Mouse (Mus musculus) midbrain, embryonic 13.5 days (tissue): Measurements from ENCODE around the gene Nol9. TPM values are rescaled to one million over a fixed set of nuclear protein-coding genes. Genes with fewer than 3 reads are reported as not detected.

Experiments used
- ATAC-seq: fragments of 200-750 bp; cut with Nextera tagmentation; 2 replicates; pipeline ENCODE4 v1.8.0; 2017; ENCODE audit warnings: mild to moderate bottlenecking, moderate TSS enrichment, moderate library complexity
- H3K27ac ChIP-seq: fragments of 300-500 bp; sonication (generic); 2 replicates; pipeline ENCODE4 v1.5.1; 2015; ENCODE audit warnings: inconsistent platforms, mild to moderate bottlenecking, moderate library complexity
- H3K27me3 ChIP-seq: fragments of 300-500 bp; sonication (generic); 2 replicates; pipeline ENCODE4 v1.6.1; 2015; ENCODE audit warnings: mild to moderate bottlenecking, inconsistent platforms
- H3K36me3 ChIP-seq: fragments of 300-500 bp; sonication (generic); 2 replicates; pipeline ENCODE4 v1.6.1; 2015; ENCODE audit warnings: mild to moderate bottlenecking, inconsistent platforms
- H3K4me1 ChIP-seq: fragments of 300-500 bp; sonication (generic); replicated peaks from 2 replicates; pipeline ENCODE4 v1.6.1; 2015; ENCODE audit warnings: inconsistent platforms
- H3K4me2 ChIP-seq: fragments of 300-500 bp; sonication (generic); replicated peaks from 2 replicates; pipeline ENCODE4 v1.6.1; 2015; ENCODE audit warnings: moderate library complexity, mild to moderate bottlenecking, inconsistent platforms
- H3K4me3 ChIP-seq: fragments of 300-500 bp; sonication (generic); replicated peaks from 2 replicates; pipeline ENCODE4 v1.5.1; 2015; ENCODE audit warnings: mild to moderate bottlenecking, inconsistent platforms
- H3K9ac ChIP-seq: fragments of 300-500 bp; sonication (generic); replicated peaks from 2 replicates; pipeline ENCODE4 v1.6.1; 2015; ENCODE audit warnings: mild to moderate bottlenecking, inconsistent platforms
- H3K9me3 ChIP-seq: fragments of 300-500 bp; sonication (generic); 2 replicates; pipeline ENCODE4 v1.6.1; 2016; ENCODE audit warnings: mild to moderate bottlenecking, inconsistent platforms
- WGBS: fragments of 180-500 bp; shearing (Covaris S2); methylation state at CpG from one replicate; pipeline ENCODE4 v1.1.7; 2015; 5-methylcytosine and 5-hydroxymethylcytosine counted together
- polyA plus RNA-seq: library from polyadenylated mRNA; unstranded; fragments of >200 nt; fragmentation: Nextera tagmentation; extraction: Ambion mirVana; gene quantifications from 2 replicates; pipeline ENCODE4 v1.2.1, GENCODE M21; 2015

Nol9 gene
- polyA plus RNA-seq, 1 experiment from 2014 or later: 26.0 TPM

GRCm38 (mm10) chr4:152002063-152002462 is 37.1 kb upstream of the Nol9 start:
- WGBS: 91% methylated on average over 3 of the region's 3 CpGs

GRCm38 (mm10) chr4:152006137-152006536 is 33.0 kb upstream of the Nol9 start:
- no peak for ATAC-seq
- 83% methylated on average over 6 of the region's 6 CpGs for WGBS

More at GRCm38 (mm10) chr4:152002063-152002462, 37.1 kb upstream of the Nol9 start:
- Histone ChIP-seq H3K9me3 (no peaks in the 10 kb centered on the region), H3K27me3 (peaks cover 13% of the 10 kb centered on the region), H3K4me2 (no peak overlapping the region), H3K4me3 (no peak overlapping the region), H3K9ac (no peak overlapping the region), H3K4me1 (peaks cover 7% of the 10 kb centered on the region), H3K36me3 (no peaks in the 10 kb centered on the region), H3K27ac (no peak overlapping the region)
- ATAC-seq: no peak

GRCm38 (mm10) chr4:152006812-152007211 is 32.3 kb upstream of the Nol9 start:
- Histone ChIP-seq H3K27me3 (peaks cover 49% of the 10 kb centered on the region), H3K36me3 (no peaks in the 10 kb centered on the region), H3K9ac (no peak overlapping the region), H3K4me1 (peaks cover 44% of the 10 kb centered on the region), H3K4me2 (no peak overlapping the region), H3K27ac (no peak overlapping the region), H3K4me3 (no peak overlapping the region), H3K9me3 (no peaks in the 10 kb centered on the region)
- 21% methylated on average over 3 of the region's 3 CpGs for WGBS
- ATAC-seq: no peak

More at GRCm38 (mm10) chr4:152006137-152006536, 33.0 kb upstream of the Nol9 start:
- Histone ChIP-seq H3K4me2 (no peak overlapping the region), H3K27me3 (peaks cover 46% of the 10 kb centered on the region), H3K9ac (no peak overlapping the region), H3K27ac (no peak overlapping the region), H3K4me3 (no peak overlapping the region), H3K9me3 (no peaks in the 10 kb centered on the region), H3K4me1 (peaks cover 39% of the 10 kb centered on the region), H3K36me3 (no peaks in the 10 kb centered on the region)

- peaks cover 44% of the 10 kb centered on the region for H3K4me1 ChIP-seq
- no peak overlapping the region for H3K27ac ChIP-seq
- no peaks in the 10 kb centered on the region for H3K36me3 ChIP-seq
- peak overlapping the region; percentile 100 for H3K4me2 ChIP-seq
- H3K9me3 ChIP-seq: no peaks in the 10 kb centered on the region
- H3K4me3 ChIP-seq: peak overlapping the region; percentile 62
- ATAC-seq: no peak
- H3K9ac ChIP-seq: peak overlapping the region; percentile 23; the same call in 1 of the 2 replicates
- WGBS: 5% methylated on average over 8 of the region's 8 CpGs
- peaks cover 49% of the 10 kb centered on the region for H3K27me3 ChIP-seq
Measured at GRCm38 (mm10) chr4:152007481-152008147, 31.5 kb upstream of the Nol9 start.

GRCm38 (mm10) chr4:152008148-152008500 is 31.0 kb upstream of the Nol9 start:
- peaks cover 49% of the 10 kb centered on the region for H3K27me3 ChIP-seq
- H3K9ac ChIP-seq: peak overlapping the region; percentile 68
- H3K4me2 ChIP-seq: peak overlapping the region; percentile 100
- H3K36me3 ChIP-seq: no peaks in the 10 kb centered on the region
- H3K9me3 ChIP-seq: no peaks in the 10 kb centered on the region
- H3K4me3 ChIP-seq: peak overlapping the region; percentile 62
- peaks cover 44% of the 10 kb centered on the region for H3K4me1 ChIP-seq
- no peak overlapping the region for H3K27ac ChIP-seq
- 0 out of 2 replicates have a peak, but pooled peaks have one; percentile 24 for ATAC-seq
- WGBS: under 1% methylated on average over 14 of the region's 14 CpGs

GRCm38 (mm10) chr4:152008622-152009075 is 30.5 kb upstream of the Nol9 start, which contains the start of gene Klhl21:
Klhl21 (plus strand) TSS chr4:152008803.
- under 1% methylated on average over 45 of the region's 45 CpGs for WGBS
- peaks cover 44% of the 10 kb centered on the region for H3K4me1 ChIP-seq
- H3K27ac ChIP-seq: peak within 1 kb of the TSS; percentile 54
- peak within 1 kb of the TSS; percentile 68 for H3K9ac ChIP-seq
- H3K9me3 ChIP-seq: no peaks in the 10 kb centered on the region
- H3K27me3 ChIP-seq: peaks cover 49% of the 10 kb centered on the region
- H3K36me3 ChIP-seq: no peaks in the 10 kb centered on the region; the same call in 1 of the 2 replicates
- peak; percentile 83 for ATAC-seq
- H3K4me2 ChIP-seq: peak within 1 kb of the TSS; percentile 100
- peak within 1 kb of the TSS; percentile 62 for H3K4me3 ChIP-seq

GRCm38 (mm10) chr4:152009076-152010051 is 29.8 kb upstream of the Nol9 start:
- H3K9ac ChIP-seq: peak overlapping the region; percentile 68
- H3K9me3 ChIP-seq: no peaks in the 10 kb centered on the region
- under 1% methylated on average over 115 of the region's 115 CpGs for WGBS
- ATAC-seq: peak; percentile 82
- peaks cover 49% of the 10 kb centered on the region for H3K27me3 ChIP-seq
- H3K27ac ChIP-seq: peak overlapping the region; percentile 54
- peaks cover 2% of the 10 kb centered on the region; the same call in 1 of the 2 replicates for H3K36me3 ChIP-seq
- H3K4me3 ChIP-seq: peak overlapping the region; percentile 62
- peak overlapping the region; percentile 100 for H3K4me2 ChIP-seq
- peaks cover 44% of the 10 kb centered on the region for H3K4me1 ChIP-seq

GRCm38 (mm10) chr4:152010091-152010706 is 28.9 kb upstream of the Nol9 start:
- H3K27me3 ChIP-seq: peaks cover 49% of the 10 kb centered on the region
- 0 out of 2 replicates have a peak, but pooled peaks have one; percentile 4 for ATAC-seq
- WGBS: 2% methylated on average over 10 of the region's 10 CpGs

GRCm38 (mm10) chr4:152010707-152011134 is 28.4 kb upstream of the Nol9 start:
- Histone ChIP-seq H3K9me3 (no peaks in the 10 kb centered on the region), H3K9ac (peak overlapping the region; percentile 68; the same call in 1 of the 2 replicates), H3K27ac (no peak overlapping the region), H3K36me3 (peaks cover 5% of the 10 kb centered on the region; the same call in 1 of the 2 replicates), H3K4me2 (peak overlapping the region; percentile 100), H3K4me1 (peaks cover 44% of the 10 kb centered on the region), H3K27me3 (peaks cover 45% of the 10 kb centered on the region), H3K4me3 (peak overlapping the region; percentile 62)
- 5% methylated on average over 13 of the region's 13 CpGs for WGBS
- no peak for ATAC-seq

More at GRCm38 (mm10) chr4:152010091-152010706, 28.9 kb upstream of the Nol9 start:
- H3K9me3 ChIP-seq: no peaks in the 10 kb centered on the region
- no peak overlapping the region for H3K27ac ChIP-seq
- peak overlapping the region; percentile 68 for H3K9ac ChIP-seq
- peak overlapping the region; percentile 100 for H3K4me2 ChIP-seq
- H3K36me3 ChIP-seq: peaks cover 3% of the 10 kb centered on the region; the same call in 1 of the 2 replicates
- peaks cover 44% of the 10 kb centered on the region for H3K4me1 ChIP-seq
- peak overlapping the region; percentile 62 for H3K4me3 ChIP-seq

- H3K27ac ChIP-seq: no peak overlapping the region
- H3K36me3 ChIP-seq: peaks cover 6% of the 10 kb centered on the region; the same call in 1 of the 2 replicates
- H3K9me3 ChIP-seq: no peaks in the 10 kb centered on the region
- 69% methylated on average over 8 of the region's 8 CpGs for WGBS
- H3K27me3 ChIP-seq: peaks cover 44% of the 10 kb centered on the region
- peak overlapping the region; percentile 100 for H3K4me2 ChIP-seq
- no peak overlapping the region for H3K9ac ChIP-seq
- peaks cover 44% of the 10 kb centered on the region for H3K4me1 ChIP-seq
- peak overlapping the region; percentile 62; the same call in 1 of the 2 replicates for H3K4me3 ChIP-seq
- ATAC-seq: no peak
Measured at GRCm38 (mm10) chr4:152011171-152011760, 27.9 kb upstream of the Nol9 start.

GRCm38 (mm10) chr4:152012109-152012508 is 27.0 kb upstream of the Nol9 start:
- Histone ChIP-seq H3K27ac (no peak overlapping the region), H3K9me3 (no peaks in the 10 kb centered on the region), H3K27me3 (peaks cover 36% of the 10 kb centered on the region), H3K4me1 (peaks cover 44% of the 10 kb centered on the region), H3K36me3 (peaks cover 6% of the 10 kb centered on the region; the same call in 1 of the 2 replicates), H3K4me2 (no peak overlapping the region), H3K9ac (no peak overlapping the region), H3K4me3 (no peak overlapping the region)
- ATAC-seq: no peak
- 91% methylated on average over 16 of the region's 16 CpGs for WGBS
